Mouse (Mus musculus) neural tube, embryonic 15.5 days (tissue): ENCODE results near the gene Fdxacb1. TPM values are rescaled to one million over a fixed set of nuclear protein-coding genes. Genes with fewer than 3 reads are reported as not detected.

Experiments used
- ATAC-seq: fragments of 200-750 bp; cut with Nextera tagmentation; 2 replicates; pipeline ENCODE4 v1.8.0; 2017; ENCODE audit warnings: mild to moderate bottlenecking, moderate TSS enrichment, moderate library complexity; ENCODE audit not compliant: low FRiP score
- H3K27ac ChIP-seq: fragments of 300-500 bp; sonication (generic); replicated peaks from 2 replicates; pipeline ENCODE4 v1.5.1; 2015; ENCODE audit warnings: mild to moderate bottlenecking, inconsistent platforms
- H3K27me3 ChIP-seq: fragments of 300-500 bp; sonication (generic); replicated peaks from 2 replicates; pipeline ENCODE4 v1.6.1; 2015; ENCODE audit warnings: inconsistent platforms
- H3K36me3 ChIP-seq: fragments of 300-500 bp; sonication (generic); 2 replicates; pipeline ENCODE4 v1.6.1; 2015; ENCODE audit warnings: inconsistent platforms
- H3K4me1 ChIP-seq: fragments of 300-500 bp; sonication (generic); 2 replicates; pipeline ENCODE4 v1.6.1; 2015; ENCODE audit warnings: inconsistent platforms
- H3K4me2 ChIP-seq: fragments of 300-500 bp; sonication (generic); 2 replicates; pipeline ENCODE4 v1.6.1; 2015; ENCODE audit warnings: inconsistent platforms, mild to moderate bottlenecking, moderate library complexity
- H3K4me3 ChIP-seq: fragments of 300-500 bp; sonication (generic); replicated peaks from 2 replicates; pipeline ENCODE4 v1.5.1; 2015; ENCODE audit warnings: mild to moderate bottlenecking, inconsistent platforms
- H3K9ac ChIP-seq: fragments of 300-500 bp; sonication (generic); replicated peaks from 2 replicates; pipeline ENCODE4 v1.6.1; 2015; ENCODE audit warnings: mild to moderate bottlenecking, inconsistent platforms
- H3K9me3 ChIP-seq: fragments of 300-500 bp; sonication (generic); replicated peaks from 2 replicates; pipeline ENCODE4 v1.6.1; 2016; ENCODE audit warnings: inconsistent platforms
- WGBS: fragments of 180-500 bp; shearing (Covaris S2); methylation state at CpG from one replicate; pipeline ENCODE4 v1.1.7; 2015; ENCODE audit warnings: mixed read lengths; 5-methylcytosine and 5-hydroxymethylcytosine counted together
- polyA plus RNA-seq: library from polyadenylated mRNA; unstranded; fragments of >200 nt; fragmentation: Nextera tagmentation; extraction: Ambion mirVana; gene quantifications from 2 replicates; pipeline ENCODE4 v1.2.1, GENCODE M21; 2015

Gene Fdxacb1
- 9.0 and 10.8 TPM in 2 replicates for polyA plus RNA-seq

DNA sequence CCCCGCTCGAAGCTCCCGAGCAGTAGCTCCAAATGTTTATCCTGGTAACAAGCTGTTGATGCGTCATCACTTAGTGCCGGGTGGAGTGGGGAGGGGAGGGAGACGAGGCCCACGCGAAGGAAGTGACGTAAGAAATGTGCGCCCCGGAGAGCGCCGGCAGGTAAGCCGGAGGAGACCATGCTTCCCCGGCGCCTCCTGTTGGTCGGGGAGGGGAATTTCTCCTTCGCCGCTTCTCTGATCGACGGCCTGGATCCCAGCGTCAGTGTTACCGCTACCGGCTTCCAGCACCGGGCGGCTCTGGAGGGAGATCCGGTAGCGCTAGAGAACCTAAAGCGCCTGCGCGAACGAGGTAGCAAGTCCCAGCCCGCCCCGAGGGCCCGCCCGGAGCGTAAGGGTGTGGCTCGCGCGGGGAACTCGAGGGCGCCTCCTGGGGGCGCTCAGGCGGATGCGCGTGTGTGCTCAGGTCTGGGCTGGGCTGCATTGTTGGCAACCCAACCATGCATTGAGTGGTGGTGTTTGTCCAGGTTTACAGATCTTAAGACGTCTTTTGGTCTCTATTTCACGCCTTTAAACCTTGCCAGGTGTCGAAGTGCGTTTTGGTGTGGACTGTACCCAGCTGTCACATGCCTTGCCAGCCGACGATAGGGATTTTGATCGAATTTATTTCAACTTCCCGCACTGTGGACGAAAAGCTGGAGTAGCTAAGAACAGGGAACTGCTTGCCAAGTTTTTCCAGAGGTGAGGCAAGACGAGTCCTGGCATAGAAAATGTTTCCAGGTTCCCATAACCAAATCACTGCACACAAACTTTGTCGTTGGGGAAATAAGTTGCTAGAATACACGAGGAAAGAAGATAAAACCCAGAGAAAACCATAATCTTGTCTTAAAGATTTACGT, at the start of gene Fdxacb1:
Fdxacb1 (plus strand) TSS at position 130 of the 896 bp plus-strand sequence.
- Histone ChIP-seq H3K9me3 (no peaks in the 10 kb centered on the region), H3K4me2 (peak within 1 kb of the TSS; percentile 87), H3K4me3 (peak within 1 kb of the TSS; percentile 65), H3K36me3 (peaks cover 12% of the 10 kb centered on the region), H3K4me1 (peaks cover 17% of the 10 kb centered on the region), H3K9ac (peak within 1 kb of the TSS; percentile 64), H3K27me3 (no peaks in the 10 kb centered on the region), H3K27ac (peak within 1 kb of the TSS; percentile 95)
- peak; percentile 94 for ATAC-seq
- WGBS: 5% methylated on average over 59 of the region's 59 CpGs

DNA sequence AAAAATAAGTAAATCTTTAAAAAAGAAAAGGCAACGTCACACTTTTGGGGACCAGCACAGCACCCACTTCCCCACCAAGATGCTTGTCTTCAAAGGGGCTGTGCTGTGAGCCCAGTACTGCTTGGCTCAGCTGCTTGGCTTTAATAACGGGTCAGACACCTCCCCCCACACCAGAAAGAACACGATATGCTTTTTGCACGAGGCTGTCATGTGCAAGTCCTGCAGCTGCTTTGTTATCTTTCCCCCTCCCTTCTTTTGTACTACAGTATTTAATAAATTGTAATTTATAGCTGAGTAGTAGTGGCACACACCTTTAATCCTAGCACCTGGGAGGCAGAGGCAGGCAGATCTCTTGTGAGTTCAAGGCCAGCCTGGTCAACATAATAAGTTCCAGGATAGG, 49.2 kb upstream of the Fdxacb1 start:
- H3K36me3 ChIP-seq: no peaks in the 10 kb centered on the region; the same call in 1 of the 2 replicates
- no peak for ATAC-seq
- H3K27me3 ChIP-seq: no peaks in the 10 kb centered on the region
- H3K4me2 ChIP-seq: no peak overlapping the region
- H3K4me3 ChIP-seq: no peak overlapping the region
- H3K9me3 ChIP-seq: no peaks in the 10 kb centered on the region
- 89% methylated on average over 4 of the region's 4 CpGs for WGBS
- H3K9ac ChIP-seq: no peak overlapping the region
- H3K4me1 ChIP-seq: peaks cover 25% of the 10 kb centered on the region
- H3K27ac ChIP-seq: no peak overlapping the region

DNA sequence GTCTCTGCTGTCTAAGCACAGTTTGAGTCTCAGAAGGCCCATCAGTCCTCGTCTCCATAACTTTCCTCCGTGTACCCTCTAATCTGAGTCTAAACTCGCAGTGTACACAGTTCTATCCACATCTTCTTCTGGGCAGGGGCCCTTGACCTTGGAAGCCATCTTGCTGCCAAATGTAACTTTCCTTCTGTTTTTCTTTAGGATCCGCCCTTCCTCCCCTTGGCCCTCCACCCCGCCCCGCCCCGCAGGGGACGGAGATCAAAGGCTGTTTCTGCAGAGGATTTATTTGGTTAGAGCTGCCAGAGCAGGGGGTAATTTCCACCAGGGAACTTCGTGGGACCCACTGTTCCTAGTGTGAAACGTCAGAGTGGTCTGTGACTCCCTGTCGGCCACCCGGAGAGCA, 47.0 kb upstream of the Fdxacb1 start:
- Histone ChIP-seq H3K9me3 (no peaks in the 10 kb centered on the region), H3K27me3 (no peaks in the 10 kb centered on the region), H3K9ac (no peak overlapping the region), H3K27ac (no peak overlapping the region), H3K4me2 (no peak overlapping the region), H3K4me1 (peaks cover 41% of the 10 kb centered on the region), H3K4me3 (no peak overlapping the region), H3K36me3 (no peaks in the 10 kb centered on the region; the same call in 1 of the 2 replicates)
- 29% methylated on average over 12 of the region's 12 CpGs for WGBS
- no peak for ATAC-seq

GRCm38 (mm10) chr9:50722451-50722911, 45.6 kb upstream of the Fdxacb1 start:
- H3K4me3 ChIP-seq: no peak overlapping the region
- H3K9me3 ChIP-seq: no peaks in the 10 kb centered on the region
- H3K27me3 ChIP-seq: no peaks in the 10 kb centered on the region
- H3K27ac ChIP-seq: peak overlapping the region; percentile 70
- no peaks in the 10 kb centered on the region; the same call in 1 of the 2 replicates for H3K36me3 ChIP-seq
- H3K4me2 ChIP-seq: peak overlapping the region; percentile 28
- WGBS: 23% methylated on average over 8 of the region's 8 CpGs
- H3K9ac ChIP-seq: no peak overlapping the region
- peaks cover 55% of the 10 kb centered on the region for H3K4me1 ChIP-seq
- no peak for ATAC-seq

GRCm38 (mm10) chr9:50723406-50723805, 44.6 kb upstream of the Fdxacb1 start:
- H3K9me3 ChIP-seq: no peaks in the 10 kb centered on the region
- peaks cover 60% of the 10 kb centered on the region for H3K4me1 ChIP-seq
- no peak overlapping the region for H3K4me3 ChIP-seq
- ATAC-seq: no peak
- H3K9ac ChIP-seq: no peak overlapping the region
- H3K27me3 ChIP-seq: no peaks in the 10 kb centered on the region
- H3K36me3 ChIP-seq: no peaks in the 10 kb centered on the region
- 24% methylated on average over 7 of the region's 7 CpGs for WGBS
- H3K27ac ChIP-seq: peak overlapping the region; percentile 34
- H3K4me2 ChIP-seq: peak overlapping the region; percentile 28

DNA sequence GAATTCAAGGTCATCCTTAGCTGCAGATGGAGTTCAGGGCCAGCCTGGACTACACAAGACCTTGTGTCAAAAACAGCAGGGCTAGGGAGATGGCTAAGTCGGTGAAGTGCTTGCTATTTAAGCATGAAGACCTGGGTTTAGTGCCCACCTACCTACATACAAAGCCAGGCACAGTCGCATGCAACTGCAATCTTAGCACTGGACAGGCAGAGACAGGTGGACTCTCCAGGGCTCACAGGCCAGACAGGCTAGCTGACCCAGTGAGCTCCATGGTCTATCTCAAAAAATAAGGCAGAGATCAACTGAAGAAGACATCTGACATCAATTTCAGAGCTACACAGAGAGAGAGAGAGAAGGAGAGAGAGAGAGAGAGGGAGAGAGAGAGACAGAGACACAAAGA, 43.9 kb upstream of the Fdxacb1 start:
- no peak for ATAC-seq
- peak overlapping the region; percentile 82 for H3K4me2 ChIP-seq
- WGBS: 70% methylated on average over 2 of the region's 2 CpGs
- peak overlapping the region; percentile 23; the same call in 1 of the 2 replicates for H3K9ac ChIP-seq
- 0 out of 2 replicates have a peak overlapping the region, but pooled peaks have one; percentile 28 for H3K27ac ChIP-seq
- peaks cover 67% of the 10 kb centered on the region for H3K4me1 ChIP-seq
- H3K9me3 ChIP-seq: no peaks in the 10 kb centered on the region
- no peaks in the 10 kb centered on the region for H3K36me3 ChIP-seq
- no peaks in the 10 kb centered on the region for H3K27me3 ChIP-seq
- no peak overlapping the region for H3K4me3 ChIP-seq

- no peaks in the 10 kb centered on the region for H3K27me3 ChIP-seq
- H3K4me3 ChIP-seq: no peak overlapping the region
- peaks cover 69% of the 10 kb centered on the region for H3K4me1 ChIP-seq
Observed at GRCm38 (mm10) chr9:50724661-50725330, 43.2 kb upstream of the Fdxacb1 start.

DNA sequence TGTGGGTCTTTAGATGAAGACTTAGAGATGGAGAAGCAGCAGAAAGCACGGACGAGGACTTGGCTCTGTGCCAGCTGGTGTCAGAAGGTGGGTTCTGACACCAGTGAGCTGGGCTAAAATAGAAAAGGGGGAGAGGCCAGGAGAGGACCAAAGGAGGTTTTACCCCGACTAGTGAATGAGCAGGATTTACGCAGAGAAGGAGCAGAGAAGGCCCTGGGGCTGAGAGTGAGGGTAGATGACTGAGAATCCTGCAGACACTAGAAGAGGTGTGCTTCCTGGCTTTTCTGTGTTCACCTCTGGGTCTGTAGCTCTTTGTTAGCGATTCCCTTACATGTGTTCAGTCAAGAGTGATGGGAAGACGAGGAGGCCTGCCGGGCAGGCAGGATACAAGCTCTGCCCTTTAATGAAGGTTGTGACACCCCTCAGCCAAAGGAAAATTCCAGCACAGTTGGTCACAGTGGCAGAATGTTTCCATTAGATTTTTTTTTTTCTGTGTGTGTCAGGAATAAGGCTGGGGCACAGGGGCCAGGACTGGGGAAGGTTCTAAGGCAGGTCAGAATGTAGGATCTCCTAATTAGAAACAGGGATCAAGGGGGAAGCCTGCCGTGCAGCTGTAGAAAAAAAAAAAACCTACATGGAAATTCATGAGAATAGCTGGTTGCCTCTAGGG, 42.0 kb upstream of the Fdxacb1 start:
- Histone ChIP-seq H3K36me3 (no peaks in the 10 kb centered on the region), H3K27me3 (no peaks in the 10 kb centered on the region), H3K4me3 (peak overlapping the region; percentile 67), H3K4me2 (peak overlapping the region; percentile 82), H3K4me1 (peaks cover 67% of the 10 kb centered on the region), H3K9ac (peak overlapping the region; percentile 11; the same call in 1 of the 2 replicates), H3K27ac (peak overlapping the region; percentile 92), H3K9me3 (no peaks in the 10 kb centered on the region)
- no peak for ATAC-seq
- 30% methylated on average over 8 of the region's 8 CpGs for WGBS

More at GRCm38 (mm10) chr9:50724661-50725330, 43.2 kb upstream of the Fdxacb1 start:
- Histone ChIP-seq H3K9ac (no peak overlapping the region), H3K36me3 (no peaks in the 10 kb centered on the region), H3K27ac (no peak overlapping the region; the same call in 1 of the 2 replicates), H3K9me3 (no peaks in the 10 kb centered on the region), H3K4me2 (peak overlapping the region; percentile 82)
- WGBS: 31% methylated on average over 3 of the region's 3 CpGs
- ATAC-seq: no peak

DNA sequence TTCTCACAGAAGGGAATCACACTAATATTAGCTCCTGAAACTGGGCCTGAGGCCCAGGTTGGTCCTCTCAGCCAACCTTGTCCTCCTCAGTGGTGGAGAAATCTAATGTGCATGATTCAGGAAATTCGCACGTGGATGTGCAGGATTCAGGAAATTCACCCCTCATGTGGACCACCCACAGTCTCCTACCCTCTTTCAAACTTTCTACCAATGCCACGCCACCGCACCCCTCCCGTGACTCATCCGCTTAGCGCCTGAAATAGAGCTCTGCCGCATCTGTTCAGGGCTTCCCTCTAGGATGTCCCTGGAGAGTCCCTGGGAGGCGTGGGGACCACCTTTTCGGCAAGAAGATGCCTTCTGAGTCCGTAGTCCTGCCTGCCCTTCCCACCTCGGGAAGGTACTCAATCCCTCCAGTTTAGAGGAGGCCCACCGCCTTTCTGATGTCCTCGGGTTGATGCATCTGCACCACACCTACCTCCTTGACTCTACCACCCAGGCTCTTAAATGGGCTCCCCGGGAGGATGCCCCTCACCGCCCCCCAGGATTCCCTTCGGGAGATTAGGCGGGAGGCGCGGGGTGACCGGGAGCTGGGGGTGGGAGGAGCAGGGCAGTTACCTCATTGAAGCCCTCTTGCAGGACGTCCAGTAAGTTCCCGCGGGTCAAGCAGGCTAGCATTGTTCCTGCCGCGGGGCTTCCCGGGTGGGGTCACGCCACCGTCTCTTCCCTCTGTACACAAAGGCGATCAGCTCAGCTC, 40.7 kb upstream of the Fdxacb1 start:
- ATAC-seq: peak; percentile 15
- Histone ChIP-seq H3K27ac (peak overlapping the region; percentile 92), H3K36me3 (no peaks in the 10 kb centered on the region), H3K9me3 (no peaks in the 10 kb centered on the region), H3K4me2 (peak overlapping the region; percentile 82), H3K9ac (peak overlapping the region; percentile 71), H3K4me3 (peak overlapping the region; percentile 67), H3K4me1 (peaks cover 59% of the 10 kb centered on the region), H3K27me3 (no peaks in the 10 kb centered on the region)
- WGBS: 3% methylated on average over 30 of the region's 30 CpGs

DNA sequence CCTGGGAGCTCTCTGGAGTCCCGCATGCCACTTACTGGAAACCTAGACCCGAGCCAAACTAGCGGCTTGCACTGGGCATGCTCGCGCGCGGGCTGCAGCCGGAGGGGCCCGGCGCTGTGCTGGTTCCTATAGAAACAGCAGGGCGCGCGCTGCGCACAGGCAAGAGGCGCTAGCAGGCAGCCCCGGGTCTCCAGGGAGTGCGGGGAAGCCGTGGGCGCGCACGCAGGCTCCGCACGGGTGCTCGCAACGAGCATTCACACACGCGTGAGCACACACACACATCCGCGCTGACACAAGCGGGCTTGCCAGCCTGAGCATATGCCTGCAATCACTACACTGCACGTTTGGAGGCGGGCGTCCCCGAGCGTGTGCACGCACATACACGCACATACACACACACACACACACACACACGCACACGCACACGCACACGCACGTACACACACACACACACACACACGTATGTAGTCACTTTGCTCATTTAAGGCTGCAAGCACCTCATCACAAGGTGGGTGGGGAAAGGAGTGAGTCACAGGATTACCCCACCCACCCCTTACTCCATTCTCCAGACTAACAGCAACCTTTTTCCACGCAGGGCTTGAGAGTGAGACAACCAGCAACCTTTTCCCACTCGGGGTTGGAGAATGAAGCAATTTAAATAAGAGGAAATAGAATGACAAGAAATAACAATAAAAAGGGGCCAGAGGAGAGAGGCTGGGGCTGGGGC, 39.9 kb upstream of the Fdxacb1 start:
- peak overlapping the region; percentile 82 for H3K4me2 ChIP-seq
- ATAC-seq: peak; percentile 96
- peaks cover 53% of the 10 kb centered on the region for H3K4me1 ChIP-seq
- peak overlapping the region; percentile 71 for H3K9ac ChIP-seq
- peak overlapping the region; percentile 92 for H3K27ac ChIP-seq
- H3K9me3 ChIP-seq: no peaks in the 10 kb centered on the region
- H3K36me3 ChIP-seq: no peaks in the 10 kb centered on the region
- peak overlapping the region; percentile 67 for H3K4me3 ChIP-seq
- H3K27me3 ChIP-seq: no peaks in the 10 kb centered on the region
- under 1% methylated on average over 45 of the region's 45 CpGs for WGBS
